Mouse (Mus musculus) testis, postnatal 14 days (tissue): Measurements from ENCODE around the gene Alppl2.

Source experiments
- DNase-seq: peaks from one replicate; pipeline ENCODE4 v3.0.0; 2021; ENCODE audit warnings: low spot score

Gene Alppl2

GRCm38 (mm10) chr1:87050072-87050471 is 39.7 kb downstream of the Alppl2 start:
- DNase-seq: no peak

- DNase-seq: peak; percentile 26
These were observed 47.8 kb downstream of the Alppl2 start for GRCm38 (mm10) chr1:87041814-87042438.

- peak; percentile 25 for DNase-seq
These were observed 48.6 kb downstream of the Alppl2 start for GRCm38 (mm10) chr1:87041119-87041518.

GRCm38 (mm10) chr1:87038477-87039070 is 51.2 kb downstream of the Alppl2 start:
- no peak for DNase-seq
